In the genomic region with DNA sequence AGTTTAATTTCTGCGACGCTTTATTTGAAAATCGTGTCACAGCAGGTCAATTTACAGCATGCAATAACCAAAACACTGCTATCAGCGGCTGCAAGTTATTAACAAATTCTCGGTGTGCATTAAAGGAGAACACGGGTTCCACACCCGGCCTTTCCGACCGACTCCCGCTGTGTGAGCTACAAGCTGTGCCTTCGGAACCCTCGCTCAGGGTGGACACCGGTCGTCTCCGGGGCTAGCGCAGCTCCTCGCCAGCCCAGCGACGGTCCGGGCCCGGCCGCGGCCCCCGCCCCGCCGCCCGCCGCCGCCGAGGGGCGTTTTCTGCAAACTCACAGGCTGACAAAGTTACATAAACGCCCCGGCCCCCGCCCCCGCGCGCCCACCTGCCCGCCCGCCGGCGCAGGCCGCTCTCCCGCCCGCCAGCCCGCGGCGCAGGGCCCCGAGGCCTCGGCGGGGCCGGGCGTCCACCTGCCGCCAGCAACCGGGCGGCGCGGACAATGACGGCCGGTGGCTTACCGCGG, we compare ENCODE assay signal across 8 mouse cellular contexts. TPM values are rescaled to one million over a fixed set of nuclear protein-coding genes. Genes with fewer than 3 reads are reported as not detected.
DNase-seq lines count a peak whose midpoint lies in the region; ATAC-seq and TF ChIP-seq lines count a peak whose summit lies in the region.

No protein-coding gene starts in this region.

- peak; percentile 44 for DNase-seq in 3134 (ENCODE audit: extremely low read depth, insufficient read length, low spot score)
- DNase-seq in ZHBTc4 (ENCODE audit: low read depth, low spot score): peak; percentile 30
- DNase-seq in kidney, postnatal 14 days: peak; percentile 66
- peak; percentile 57 for DNase-seq in lung, embryonic 14.5 days
- peak; percentile 48 for DNase-seq in right cerebral cortex, adult 18-20 months
- peak; percentile 49 to 63 for DNase-seq in urinary bladder, postnatal 4 days (ENCODE audit: low spot score in 2 of 2)

- H3K4me3 ChIP-seq in embryonic facial prominence, embryonic 13.5 days: peak overlapping the region; percentile 85
- peak overlapping the region; percentile 87 for H3K4me3 ChIP-seq in heart, embryonic 16.5 days (ENCODE audit: low read length)
- H3K4me3 ChIP-seq in lung, embryonic 14.5 days (ENCODE audit: low read depth, low read length): peak overlapping the region; percentile 74

- H3K4me2 ChIP-seq in embryonic facial prominence, embryonic 13.5 days: peak overlapping the region; percentile 76
- H3K4me2 ChIP-seq in heart, embryonic 16.5 days (ENCODE audit: low read depth, low read length): peak overlapping the region; percentile 83
- H3K4me2 ChIP-seq in lung, embryonic 14.5 days: peak overlapping the region; percentile 88

- TF ChIP-seq CTCF in lung, embryonic 14.5 days (IDR thresholded peaks at IDR 0.05; ENCODE audit: low read depth): no peak

- ATAC-seq in embryonic facial prominence, embryonic 13.5 days (ENCODE audit: insufficient number of reproducible peaks, insufficient read depth, low FRiP score, low TSS enrichment, low read depth): no peak
- ATAC-seq in heart, embryonic 16.5 days (replicated peaks; ENCODE audit: extremely low read depth, insufficient read depth, low FRiP score): peak; percentile 0; the same call in 1 of the 2 replicates
- no peak for ATAC-seq in lung, embryonic 14.5 days (ENCODE audit: insufficient read depth)

- no peaks in the 10 kb centered on the region for H3K27me3 ChIP-seq in embryonic facial prominence, embryonic 13.5 days
- H3K27me3 ChIP-seq in heart, embryonic 16.5 days (ENCODE audit: control insufficient read depth, insufficient read depth, low read length): no peaks in the 10 kb centered on the region
- no peaks in the 10 kb centered on the region for H3K27me3 ChIP-seq in lung, embryonic 14.5 days (ENCODE audit: insufficient read depth, low read length)

- 2% methylated on average over 53 of the region's 61 CpGs for WGBS in embryonic facial prominence, embryonic 13.5 days
- WGBS in heart, embryonic 16.5 days: under 1% methylated on average over 52 of the region's 61 CpGs
- WGBS in lung, embryonic 14.5 days: under 1% methylated on average over 59 of the region's 61 CpGs

- peak overlapping the region; percentile 93 for H3K27ac ChIP-seq in embryonic facial prominence, embryonic 13.5 days
- H3K27ac ChIP-seq in heart, embryonic 16.5 days (ENCODE audit: low read length): peak overlapping the region; percentile 90
- peak overlapping the region; percentile 90 for H3K27ac ChIP-seq in lung, embryonic 14.5 days (ENCODE audit: low read depth)

- H3K4me1 ChIP-seq in embryonic facial prominence, embryonic 13.5 days: peaks cover 31% of the 10 kb centered on the region
- H3K4me1 ChIP-seq in heart, embryonic 16.5 days (ENCODE audit: control insufficient read depth, insufficient read depth, low read length): peaks cover 36% of the 10 kb centered on the region
- 0 out of 2 replicates have a peak, but pooled peaks cover 3% of the 10 kb centered on the region for H3K4me1 ChIP-seq in lung, embryonic 14.5 days (ENCODE audit: insufficient read depth)

- H3K9ac ChIP-seq in embryonic facial prominence, embryonic 13.5 days: peak overlapping the region; percentile 90
- peak overlapping the region; percentile 90 for H3K9ac ChIP-seq in heart, embryonic 16.5 days (ENCODE audit: low read length)
- peak overlapping the region; percentile 82 for H3K9ac ChIP-seq in lung, embryonic 14.5 days

- no peaks in the 10 kb centered on the region for H3K36me3 ChIP-seq in embryonic facial prominence, embryonic 13.5 days
- no peaks in the 10 kb centered on the region for H3K36me3 ChIP-seq in heart, embryonic 16.5 days (ENCODE audit: control insufficient read depth, insufficient read depth)
- no peaks in the 10 kb centered on the region for H3K36me3 ChIP-seq in lung, embryonic 14.5 days (ENCODE audit: insufficient read depth)

- no peaks in the 10 kb centered on the region for H3K9me3 ChIP-seq in embryonic facial prominence, embryonic 13.5 days
- H3K9me3 ChIP-seq in heart, embryonic 16.5 days (replicated peaks; ENCODE audit: control insufficient read depth, low read length): no peaks in the 10 kb centered on the region
- no peaks in the 10 kb centered on the region for H3K9me3 ChIP-seq in lung, embryonic 14.5 days (ENCODE audit: low read depth, low read length)

RNA-seq across cellular contexts. Expression of gene Hdac4, which starts 16.0 kb away (rescaled TPM):
- polyA plus RNA-seq in embryonic facial prominence, embryonic 13.5 days (2015; fragmentation: Nextera tagmentation; extraction: Ambion mirVana): 34.6 and 34.7 TPM in 2 replicates
- 13.1 and 18.1 TPM in 2 replicates for polyA plus RNA-seq in heart, embryonic 16.5 days (2015; fragmentation: Nextera tagmentation; extraction: Ambion mirVana)
- polyA plus RNA-seq in lung, embryonic 14.5 days (2014; fragmentation: Nextera tagmentation; extraction: Ambion mirVana): 17.4 and 20.2 TPM in 2 replicates
